Mouse (Mus musculus): ENCODE measurements around the gene Xpc.

- TF ChIP-seq POLR2AphosphoS5 (IDR thresholded peaks at IDR 0.05; ENCODE audit: borderline replicate concordance, low read depth, low read length) (no peak), CTCF (IDR thresholded peaks at IDR 0.05 in 2 of 3, conservative IDR thresholded peaks at IDR 0.05 in 1 of 3; ENCODE audit: control insufficient read depth in 1 of 3, insufficient read depth in 1 of 3, low read depth in 2 of 3, low read length in 3 of 3, poor library complexity in 1 of 3, severe bottlenecking in 1 of 3) (no peak), MAX (IDR thresholded peaks at IDR 0.05; ENCODE audit: low read length) (no peak), GATA1 (IDR thresholded peaks at IDR 0.05; ENCODE audit: low read depth, low read length) (no peak)
These were observed 28.8 kb downstream of the Xpc start for GRCm38 (mm10) chr6:91486736-91487453.
